Mouse (Mus musculus): ENCODE measurements around the gene March4.

- TF ChIP-seq POLR2A (IDR thresholded peaks at IDR 0.05; ENCODE audit: borderline replicate concordance, extremely low read depth, low read depth, low read length) (no peak), CTCF (IDR thresholded peaks at IDR 0.05; ENCODE audit: insufficient read depth, low read length) (no peak)
Observed at GRCm38 (mm10) chr1:72414561-72415253, 122.0 kb downstream of the March4 start.
